Mouse (Mus musculus): ENCODE measurements around the gene Bak1. TPM values are rescaled to one million over a fixed set of nuclear protein-coding genes. Genes with fewer than 3 reads are reported as not detected.

The Bak1 gene
- polyA plus RNA-seq, 1 experiment = 113 TPM

DNA sequence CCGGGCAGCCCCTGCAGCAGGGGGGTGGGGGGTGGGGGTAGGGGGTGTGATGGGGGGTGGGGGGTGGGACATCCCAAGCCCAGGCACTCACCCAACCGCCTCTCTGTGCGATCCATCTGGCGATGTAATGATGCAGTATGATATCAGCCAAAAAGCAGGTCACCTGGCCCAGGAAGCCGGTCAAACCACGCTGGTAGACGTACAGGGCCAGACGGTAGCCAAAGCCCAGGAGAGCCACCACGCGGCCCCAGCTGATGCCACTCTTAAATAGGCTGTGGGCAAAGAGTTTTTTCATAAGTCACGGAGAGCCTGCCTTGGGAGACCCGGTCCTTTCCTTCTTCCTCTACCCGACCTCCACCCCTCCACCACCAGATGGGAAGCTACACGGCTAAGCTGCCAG, 7.7 kb downstream of the Bak1 start:
- Histone ChIP-seq H3K79me2 (ENCODE audit: control insufficient read depth, insufficient read depth) (no peaks in the 10 kb centered on the region), H3K36me3 (ENCODE audit: control insufficient read depth, insufficient read depth) (peaks cover 11% of the 10 kb centered on the region), H3ac (ENCODE audit: control insufficient read depth, insufficient read length) (no peak overlapping the region), H3K27me3 (ENCODE audit: control insufficient read depth, insufficient read depth, insufficient read length) (no peaks in the 10 kb centered on the region), H3K4me3 (no peak overlapping the region), H3K4me2 (ENCODE audit: low read depth) (no peak overlapping the region)
- TF ChIP-seq USF1 (IDR thresholded peaks at IDR 0.05; ENCODE audit: low read depth) (no peak), REST (IDR thresholded peaks at IDR 0.05; ENCODE audit: insufficient read depth, insufficient read length) (no peak), MYOG (IDR thresholded peaks at IDR 0.05; ENCODE audit: control insufficient read depth in 1 of 3, insufficient read depth in 1 of 3, insufficient read length in 2 of 3, low read depth in 2 of 3) (no peak), MAX (IDR thresholded peaks at IDR 0.05; ENCODE audit: low read depth) (no peak), E2F4 (IDR thresholded peaks at IDR 0.05; ENCODE audit: insufficient read depth) (no peak), TCF3 (IDR thresholded peaks at IDR 0.05; ENCODE audit: insufficient read length, low read depth) (no peak), POLR2A (IDR thresholded peaks at IDR 0.05; ENCODE audit: insufficient read length, low read depth) (no peak), POLR2AphosphoS2 (IDR thresholded peaks at IDR 0.05; ENCODE audit: insufficient read length, low read depth) (no peak), CEBPB (IDR thresholded peaks at IDR 0.05; ENCODE audit: insufficient read depth, poor library complexity, severe bottlenecking) (no peak), SRF (IDR thresholded peaks at IDR 0.05; ENCODE audit: control insufficient read depth, insufficient read length, low read depth) (no peak), MYOD1 (IDR thresholded peaks at IDR 0.05; ENCODE audit: control insufficient read depth in 1 of 3, insufficient read length in 2 of 3, low read depth in 2 of 3) (no peak), TCF12 (IDR thresholded peaks at IDR 0.05; ENCODE audit: insufficient read depth, poor library complexity, severe bottlenecking) (no peak)

DNA sequence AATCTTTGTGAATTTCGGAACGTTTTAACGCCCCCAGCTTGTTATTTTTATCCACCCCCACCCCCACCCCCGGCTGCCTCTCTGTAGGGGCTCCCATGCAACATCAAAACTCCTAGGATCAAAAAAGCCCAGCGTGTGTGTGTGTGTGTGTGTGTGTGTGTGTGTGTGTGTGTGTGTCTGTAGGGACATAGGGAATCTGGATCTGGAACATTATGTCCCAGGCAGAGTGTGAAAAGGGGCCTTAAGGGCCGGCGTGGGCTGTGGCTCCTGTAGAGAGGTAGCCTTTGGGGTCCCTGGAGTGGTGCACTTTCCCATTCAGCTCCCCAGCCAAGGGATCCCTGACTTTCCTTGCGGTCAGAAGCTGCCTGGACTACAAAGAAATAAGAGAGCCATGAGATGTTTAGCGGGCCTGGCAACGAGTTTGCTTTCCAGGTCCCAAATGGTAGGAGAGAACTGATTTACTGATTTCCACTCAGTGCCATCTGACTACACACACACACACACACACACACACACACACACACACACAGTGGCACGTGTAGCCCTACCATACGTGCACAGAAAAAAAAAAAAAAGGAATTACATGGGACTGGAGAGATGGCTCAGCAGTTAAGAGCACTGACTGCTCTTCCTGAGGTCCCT, 10.1 kb downstream of the Bak1 start:
- peaks cover 4% of the 10 kb centered on the region for H3K36me3 ChIP-seq (ENCODE audit: control insufficient read depth, insufficient read depth)
- no peak overlapping the region for H3ac ChIP-seq (ENCODE audit: control insufficient read depth, insufficient read length)
- no peak overlapping the region for H3K4me3 ChIP-seq
- no peaks in the 10 kb centered on the region for H3K79me2 ChIP-seq (ENCODE audit: control insufficient read depth, insufficient read depth)
- TF ChIP-seq E2F4 (IDR thresholded peaks at IDR 0.05; ENCODE audit: insufficient read depth) = no peak
- TF ChIP-seq MYOG (IDR thresholded peaks at IDR 0.05; ENCODE audit: control insufficient read depth in 1 of 3, insufficient read depth in 1 of 3, insufficient read length in 2 of 3, low read depth in 2 of 3) = no peak
- TF ChIP-seq MYOD1 (IDR thresholded peaks at IDR 0.05; ENCODE audit: control insufficient read depth in 1 of 3, insufficient read length in 2 of 3, low read depth in 2 of 3) = no peak
- no peak for TF ChIP-seq TCF3 (IDR thresholded peaks at IDR 0.05; ENCODE audit: insufficient read length, low read depth)
- no peak for TF ChIP-seq MAX (IDR thresholded peaks at IDR 0.05; ENCODE audit: low read depth)
- no peak for TF ChIP-seq SRF (IDR thresholded peaks at IDR 0.05; ENCODE audit: control insufficient read depth, insufficient read length, low read depth)
- TF ChIP-seq USF1 (IDR thresholded peaks at IDR 0.05; ENCODE audit: low read depth) = no peak
- no peaks in the 10 kb centered on the region for H3K27me3 ChIP-seq (ENCODE audit: control insufficient read depth, insufficient read depth, insufficient read length)
- H3K4me2 ChIP-seq (ENCODE audit: low read depth) = no peak overlapping the region

- TF ChIP-seq SRF (IDR thresholded peaks at IDR 0.05; ENCODE audit: control insufficient read depth, insufficient read length, low read depth) (no peak), POLR2AphosphoS2 (IDR thresholded peaks at IDR 0.05; ENCODE audit: insufficient read length, low read depth) (peak; percentile 21)
- no peak overlapping the region for H3K4me3 ChIP-seq
- H3K27me3 ChIP-seq (ENCODE audit: control insufficient read depth, insufficient read depth, insufficient read length) = no peaks in the 10 kb centered on the region
- H3ac ChIP-seq (ENCODE audit: control insufficient read depth, insufficient read length) = no peak overlapping the region
- peak overlapping the region; percentile 55 for H3K4me2 ChIP-seq (ENCODE audit: low read depth)
- peaks cover 4% of the 10 kb centered on the region for H3K36me3 ChIP-seq (ENCODE audit: control insufficient read depth, insufficient read depth)
- no peaks in the 10 kb centered on the region for H3K79me2 ChIP-seq (ENCODE audit: control insufficient read depth, insufficient read depth)
Observed at GRCm38 (mm10) chr17:27017564-27018499, 11.0 kb downstream of the Bak1 start.

DNA sequence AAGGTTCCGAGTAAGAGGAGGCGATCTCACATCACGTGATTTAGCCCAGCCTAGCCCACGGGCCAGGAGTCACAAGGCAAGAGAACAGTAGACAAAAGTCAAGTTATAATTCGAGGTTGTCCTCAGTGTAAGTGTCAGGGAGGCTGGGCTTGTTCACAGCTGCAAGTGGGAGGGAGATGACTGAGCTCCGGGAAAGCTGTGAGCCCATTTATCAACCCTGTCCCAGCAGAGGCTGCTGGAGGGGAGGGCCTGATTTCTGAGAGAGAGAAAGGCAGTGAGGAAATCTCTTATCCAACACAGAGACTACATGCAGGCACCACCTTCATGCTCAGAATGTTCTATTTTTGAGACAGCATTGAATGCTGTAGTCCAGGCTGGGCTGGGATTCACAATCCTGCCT, 15.9 kb downstream of the Bak1 start:
- H3K4me2 ChIP-seq (ENCODE audit: low read depth) = no peak overlapping the region
- no peak overlapping the region for H3K4me3 ChIP-seq
- peaks cover 13% of the 10 kb centered on the region for H3K27me3 ChIP-seq (ENCODE audit: control insufficient read depth, insufficient read depth, insufficient read length)
- no peak overlapping the region for H3ac ChIP-seq (ENCODE audit: control insufficient read depth, insufficient read length)
- H3K79me2 ChIP-seq (ENCODE audit: control insufficient read depth, insufficient read depth) = no peaks in the 10 kb centered on the region
- TF ChIP-seq MYOD1 (IDR thresholded peaks at IDR 0.05; ENCODE audit: control insufficient read depth in 1 of 3, insufficient read length in 2 of 3, low read depth in 2 of 3) (no peak), TCF3 (IDR thresholded peaks at IDR 0.05; ENCODE audit: insufficient read length, low read depth) (no peak), E2F4 (IDR thresholded peaks at IDR 0.05; ENCODE audit: insufficient read depth) (no peak), SRF (IDR thresholded peaks at IDR 0.05; ENCODE audit: control insufficient read depth, insufficient read length, low read depth) (no peak), USF1 (IDR thresholded peaks at IDR 0.05; ENCODE audit: low read depth) (no peak), MAX (IDR thresholded peaks at IDR 0.05; ENCODE audit: low read depth) (no peak), TCF12 (IDR thresholded peaks at IDR 0.05; ENCODE audit: insufficient read depth, poor library complexity, severe bottlenecking) (no peak), POLR2A (IDR thresholded peaks at IDR 0.05; ENCODE audit: insufficient read length, low read depth) (no peak), MYOG (IDR thresholded peaks at IDR 0.05; ENCODE audit: control insufficient read depth in 1 of 3, insufficient read depth in 1 of 3, insufficient read length in 2 of 3, low read depth in 2 of 3) (no peak), POLR2AphosphoS2 (IDR thresholded peaks at IDR 0.05; ENCODE audit: insufficient read length, low read depth) (no peak), CEBPB (IDR thresholded peaks at IDR 0.05; ENCODE audit: insufficient read depth, poor library complexity, severe bottlenecking) (no peak), REST (IDR thresholded peaks at IDR 0.05; ENCODE audit: insufficient read depth, insufficient read length) (no peak)
- H3K36me3 ChIP-seq (ENCODE audit: control insufficient read depth, insufficient read depth) = no peaks in the 10 kb centered on the region

All from myocyte (in vitro differentiated cells).